Mouse (Mus musculus): ENCODE measurements around the gene Fam160b1. TPM values are rescaled to one million over a fixed set of nuclear protein-coding genes. Genes with fewer than 3 reads are reported as not detected.

The Fam160b1 gene
- polyA plus RNA-seq (2014; fragmentation: Illumina TruSeq; extraction: RNeasy Lipid Tissue Mini Kit (QIAGEN cat#74804); ENCODE audit: low read depth, low replicate concordance): 9.3 TPM

DNA sequence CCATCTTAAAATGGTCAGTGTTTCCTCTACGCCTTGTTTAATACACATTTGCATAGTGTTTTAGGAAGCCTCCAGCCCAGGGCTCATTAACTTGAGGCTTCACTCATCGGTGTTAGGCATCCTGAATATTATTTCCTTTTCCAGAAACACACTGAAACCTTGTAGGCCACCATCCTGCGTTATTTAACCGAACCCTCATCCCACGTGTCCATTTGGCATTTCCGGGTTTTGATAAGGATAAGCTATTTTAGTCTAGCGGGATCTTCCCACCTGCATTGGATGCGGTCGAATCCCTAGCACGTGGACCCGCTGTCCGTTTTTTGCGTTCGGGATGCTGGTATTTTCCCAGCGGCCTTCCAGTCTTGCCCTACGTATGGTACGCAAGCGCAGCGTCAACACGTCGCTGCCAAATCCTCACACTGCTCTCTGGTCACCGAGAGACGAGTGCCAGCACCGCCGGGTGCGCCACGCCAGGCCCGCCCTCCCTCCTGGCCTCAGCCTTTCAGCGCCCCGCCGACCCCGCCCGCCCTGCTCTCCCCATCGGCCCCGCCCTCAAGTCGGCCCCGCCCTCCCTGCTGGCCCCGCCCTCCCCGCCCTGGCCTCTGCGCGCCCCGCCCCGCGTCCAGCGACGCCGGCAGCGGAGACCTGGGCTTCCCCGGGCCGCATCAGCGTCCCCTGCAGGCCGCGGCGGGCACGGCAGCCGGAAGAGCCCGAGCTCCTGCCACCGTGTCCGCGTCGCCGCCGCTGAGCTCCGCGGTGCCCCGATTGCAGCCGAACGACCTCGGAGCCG, at the start of gene Fam160b1:
Gene Fam160b1, plus strand, starts transcription at position 340 of the 790 bp plus-strand sequence.

DNA sequence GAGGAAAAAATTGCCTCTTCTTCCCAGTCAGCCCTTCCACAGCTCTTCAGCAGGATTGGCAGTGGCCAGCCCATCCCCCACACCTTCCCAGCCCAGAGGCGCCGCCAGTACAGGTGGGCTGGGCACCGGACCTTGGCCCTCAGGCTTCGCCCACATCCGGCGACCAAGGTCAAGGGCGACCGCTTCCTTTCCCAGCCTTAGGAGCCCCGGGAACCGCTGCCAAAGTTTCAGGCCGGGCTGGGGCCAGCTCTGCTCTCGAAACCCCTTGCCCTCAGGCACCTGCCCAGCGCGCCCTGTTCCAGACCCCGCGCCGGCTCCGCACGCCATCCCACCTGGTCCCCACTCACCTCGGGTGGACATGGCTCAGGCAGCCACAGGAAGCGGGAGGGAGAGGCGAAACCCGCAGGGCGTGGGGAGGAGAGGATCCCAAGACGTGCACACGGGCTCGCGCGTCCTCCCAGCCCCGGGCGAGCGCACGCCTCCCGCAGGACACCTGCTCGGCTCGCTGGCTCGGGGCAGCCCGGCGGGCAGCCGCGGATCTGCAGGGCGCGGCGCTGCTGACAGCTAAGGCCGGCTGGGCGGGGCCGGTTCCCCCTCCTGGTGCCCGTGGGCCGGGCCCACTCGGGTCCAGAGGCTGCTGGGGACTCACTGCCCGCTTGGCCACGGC, 46.0 kb upstream of the Fam160b1 start, which contains the start of gene Ablim1:
Gene Ablim1, minus strand, starts transcription at position 574 of the 667 bp plus-strand sequence.

Other genes starting within 250 kb of the Fam160b1 start
- 227 TPM for gene Ablim1, start 45.8 kb upstream of the Fam160b1 start, polyA plus RNA-seq (2014; fragmentation: Illumina TruSeq; extraction: RNeasy Lipid Tissue Mini Kit (QIAGEN cat#74804); ENCODE audit: low read depth, low replicate concordance)
- 8.6 TPM for gene Trub1, start 92.2 kb downstream of the Fam160b1 start, polyA plus RNA-seq (2014; fragmentation: Illumina TruSeq; extraction: RNeasy Lipid Tissue Mini Kit (QIAGEN cat#74804); ENCODE audit: low read depth, low replicate concordance)

Measured in heart, adult 10 weeks (tissue).